ENCODE assay signal across 26 mouse cellular contexts in the genomic region with DNA sequence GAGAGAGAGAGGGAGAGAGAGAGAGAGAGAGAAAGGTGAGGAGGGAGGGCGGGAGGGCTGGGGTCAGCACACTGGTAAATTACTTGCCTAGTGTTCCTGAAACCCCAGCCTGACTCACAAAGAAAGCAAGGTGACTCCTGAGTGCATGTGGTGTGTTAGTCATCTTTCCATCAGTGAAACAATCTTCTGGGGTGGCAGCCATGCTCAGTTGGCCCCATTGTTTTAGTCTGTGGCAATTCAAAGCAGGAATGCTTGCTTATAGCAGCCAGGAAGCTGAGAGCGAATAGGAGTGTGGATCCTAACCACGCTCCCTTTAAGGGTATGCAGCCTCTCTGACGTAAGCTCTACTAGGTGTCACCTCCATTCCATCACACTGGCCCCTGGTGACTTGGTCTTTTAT. TPM values are rescaled to one million over a fixed set of nuclear protein-coding genes. Genes with fewer than 3 reads are reported as not detected.
DNase-seq lines count a peak whose midpoint lies in the region; TF ChIP-seq lines count a peak whose summit lies in the region.
"Had no signal": no experiment of that assay in that cellular context is flagged by ENCODE, and none has a peak within 500 bp of the region (broad histone marks: within the 10 kb centered on the region; RNA-seq: fewer than 3 reads in every experiment).

No protein-coding gene starts in this region.

- DNase-seq in 3T3-L1 (ENCODE audit: low read depth, low spot score): peak; percentile 81
- peak; percentile 65 for DNase-seq in NIH3T3 (ENCODE audit: low read depth)
- no peak for DNase-seq in embryo, embryonic 10 days (ENCODE audit: low spot score)
- DNase-seq in urinary bladder, adult 2 months (ENCODE audit: low spot score): no peak
- no peak for DNase-seq in embryonic facial prominence, embryonic 10.5 days (ENCODE audit: low spot score)
- DNase-seq: adrenal gland, adult 8-10 months; adrenal gland, postnatal 25 days; cerebellum, adult 18-20 months; cerebellum, adult 9-10 months; cerebellum, postnatal 14 days; forebrain, postnatal 0 days; gastrocnemius, adult 2 months; gastrocnemius, postnatal 14 days; heart, adult 11 months; kidney, adult 2 months had no signal

- H3K27me3 ChIP-seq in C2C12 (ENCODE audit: control insufficient read depth, insufficient read depth, insufficient read length) (no peaks in the 10 kb centered on the region), myocyte (ENCODE audit: control insufficient read depth, insufficient read depth, insufficient read length) (no peaks in the 10 kb centered on the region)
- peaks cover 37% of the 10 kb centered on the region for H3K27me3 ChIP-seq in embryonic facial prominence, embryonic 10.5 days (replicated peaks; ENCODE audit: low read depth, poor library complexity, severe bottlenecking)

- no peaks in the 10 kb centered on the region for H3K36me3 ChIP-seq in C2C12 (ENCODE audit: control insufficient read depth, insufficient read depth)
- H3K36me3 ChIP-seq in myocyte (ENCODE audit: control insufficient read depth, insufficient read depth): no peaks in the 10 kb centered on the region
- no peaks in the 10 kb centered on the region for H3K36me3 ChIP-seq in embryonic facial prominence, embryonic 10.5 days (replicated peaks)
- H3K36me3 ChIP-seq: hindbrain, embryonic 12.5 days; hindbrain, embryonic 15.5 days had no signal

- H3K79me2 ChIP-seq in C2C12 (ENCODE audit: control insufficient read depth, insufficient read depth): no peaks in the 10 kb centered on the region
- H3K79me2 ChIP-seq in myocyte (ENCODE audit: control insufficient read depth, insufficient read depth): no peaks in the 10 kb centered on the region

- H3K9me3 ChIP-seq in embryonic facial prominence, embryonic 10.5 days: no peaks in the 10 kb centered on the region
- H3K9me3 ChIP-seq: hindbrain, embryonic 12.5 days; hindbrain, embryonic 15.5 days had no signal

- WGBS in embryonic facial prominence, embryonic 10.5 days: 70% methylated on average over 4 of the region's 4 CpGs

- no peak overlapping the region for H3K27ac ChIP-seq in embryonic facial prominence, embryonic 10.5 days (replicated peaks)
- H3K27ac ChIP-seq: gastrocnemius, adult 2 months; hindbrain, embryonic 12.5 days; hindbrain, embryonic 15.5 days had no signal

- peaks cover 4% of the 10 kb centered on the region; the same call in 1 of the 2 replicates for H3K4me1 ChIP-seq in embryonic facial prominence, embryonic 10.5 days
- H3K4me1 ChIP-seq: hindbrain, embryonic 12.5 days had no signal

- no peak for TF ChIP-seq CTCF in C2C12 (IDR thresholded peaks at IDR 0.05; ENCODE audit: control insufficient read depth, insufficient read depth, insufficient read length)

- no peak overlapping the region for H3K4me3 ChIP-seq in C2C12 (ENCODE audit: insufficient read depth, poor library complexity, severe bottlenecking)
- no peak overlapping the region for H3K4me3 ChIP-seq in myocyte
- no peak overlapping the region for H3K4me3 ChIP-seq in embryonic facial prominence, embryonic 10.5 days
- H3K4me3 ChIP-seq: gastrocnemius, adult 2 months; hindbrain, embryonic 12.5 days; hindbrain, embryonic 15.5 days had no signal

- TF ChIP-seq POLR2A in myocyte (IDR thresholded peaks at IDR 0.05; ENCODE audit: insufficient read length, low read depth): no peak

- no peak overlapping the region for H3ac ChIP-seq in C2C12 (ENCODE audit: control insufficient read depth, insufficient read length, low read depth)
- H3ac ChIP-seq in myocyte (ENCODE audit: control insufficient read depth, insufficient read length): no peak overlapping the region

- no peaks in the 10 kb centered on the region for H3K79me3 ChIP-seq in C2C12 (ENCODE audit: low read depth)

- H3K4me2 ChIP-seq in myocyte (ENCODE audit: low read depth): peak overlapping the region; percentile 18
- H3K4me2 ChIP-seq: heart, embryonic 11.5 days; hindbrain, embryonic 12.5 days; hindbrain, embryonic 15.5 days had no signal

TF ChIP-seq in C2C12, 6 proteins besides CTCF, POLR2A, EP300 and RAD21:
- TF ChIP-seq MYOD1 (IDR thresholded peaks at IDR 0.05; ENCODE audit: control insufficient read depth, insufficient read length, low read depth) (no peak), CEBPB (IDR thresholded peaks at IDR 0.05; ENCODE audit: low read depth) (peak; percentile 31), FOSL1 (IDR thresholded peaks at IDR 0.05; ENCODE audit: insufficient read depth, low read length, poor library complexity, severe bottlenecking) (peak; percentile 54), USF1 (IDR thresholded peaks at IDR 0.05; ENCODE audit: low read depth) (no peak), MYOG (IDR thresholded peaks at IDR 0.05; ENCODE audit: control insufficient read depth, extremely low read depth, insufficient read length) (no peak), MAX (IDR thresholded peaks at IDR 0.05) (no peak)

TF ChIP-seq in myocyte, 11 proteins besides CTCF, POLR2A, EP300 and RAD21:
- TF ChIP-seq TCF3 (IDR thresholded peaks at IDR 0.05; ENCODE audit: insufficient read length, low read depth): no peak
- no peak for TF ChIP-seq CEBPB (IDR thresholded peaks at IDR 0.05; ENCODE audit: insufficient read depth, poor library complexity, severe bottlenecking)
- TF ChIP-seq POLR2AphosphoS2 (IDR thresholded peaks at IDR 0.05; ENCODE audit: insufficient read length, low read depth): no peak
- TF ChIP-seq MYOG (IDR thresholded peaks at IDR 0.05; ENCODE audit: control insufficient read depth in 1 of 3, insufficient read depth in 1 of 3, insufficient read length in 2 of 3, low read depth in 2 of 3): no peak
- no peak for TF ChIP-seq E2F4 (IDR thresholded peaks at IDR 0.05; ENCODE audit: insufficient read depth)
- TF ChIP-seq TCF12 (IDR thresholded peaks at IDR 0.05; ENCODE audit: insufficient read depth, poor library complexity, severe bottlenecking): no peak

RNA-seq across cellular contexts. Expression of gene Efhd1, which starts 9.0 kb away (rescaled TPM):
- polyA plus RNA-seq in C2C12 (2012; fragmentation: generic; extraction: Trizol) (0.25 TPM), myocyte (2012; fragmentation: generic; extraction: Trizol) (2.1 TPM)
- 4.9 TPM in 2 replicates for polyA plus RNA-seq in urinary bladder, adult 2 months (2012; rRNA removed)
- 0.69 and 0.77 TPM in 2 replicates for polyA plus RNA-seq in embryonic facial prominence, embryonic 10.5 days (2016; fragmentation: Nextera tagmentation; extraction: Ambion mirVana)
- polyA plus RNA-seq: heart, embryonic 14.5 days had no signal

RNA-seq across cellular contexts. Expression of gene Eif4e2, which starts 41.5 kb away (rescaled TPM):
- 159 TPM for polyA plus RNA-seq in C2C12 (2012; fragmentation: generic; extraction: Trizol)
- 221 TPM for polyA plus RNA-seq in myocyte (2012; fragmentation: generic; extraction: Trizol)
- 69.5 and 72.5 TPM in 2 replicates for polyA plus RNA-seq in urinary bladder, adult 2 months (2012; rRNA removed)
- 175 and 185 TPM in 2 replicates for polyA plus RNA-seq in embryonic facial prominence, embryonic 10.5 days (2016; fragmentation: Nextera tagmentation; extraction: Ambion mirVana)

RNA-seq across cellular contexts. Expression of gene Chrng, which starts 50.7 kb away (rescaled TPM):
- 3.5 TPM for polyA plus RNA-seq in C2C12 (2012; fragmentation: generic; extraction: Trizol)
- 376 TPM for polyA plus RNA-seq in myocyte (2012; fragmentation: generic; extraction: Trizol)
- not detected in 2 replicates for polyA plus RNA-seq in urinary bladder, adult 2 months (2012; rRNA removed)
- polyA plus RNA-seq in embryonic facial prominence, embryonic 10.5 days (2016; fragmentation: Nextera tagmentation; extraction: Ambion mirVana): 0.35 and 0.39 TPM in 2 replicates
- polyA plus RNA-seq: forebrain, embryonic 11.5 days; forebrain, embryonic 14.5 days; forebrain, postnatal 0 days; frontal cortex, adult 2 months; intestine, embryonic 14.5 days; intestine, postnatal 0 days; kidney, adult 2 months had no signal

Comparison
In these comparisons a context has a peak if more than half of its experiments do, and no peak if none do; other contexts are left out.
1. DNase-seq: peak in 3T3-L1 (single experiment) and NIH3T3 (single experiment); none in embryo, embryonic 10 days (single experiment), urinary bladder, adult 2 months (single experiment) and embryonic facial prominence, embryonic 10.5 days (single experiment).
2. RNA of gene Chrng, which starts 50.7 kb away (polyA plus RNA-seq): 376 TPM in myocyte (single experiment); 3.5 TPM in C2C12 (single experiment), 0.35 to 0.39 TPM in embryonic facial prominence, embryonic 10.5 days and not detected in urinary bladder, adult 2 months; every median in the first group is over 10 times any median in the second.